Mouse (Mus musculus): ENCODE measurements around the gene Aes. TPM values are rescaled to one million over a fixed set of nuclear protein-coding genes. Genes with fewer than 3 reads are reported as not detected.
A peak's percentile ranks its signal among the peaks of the same experiment; 100 is the strongest.

Gene Aes
- total RNA-seq, 2 experiments from 2014 or later: 474 to 479 TPM

DNA sequence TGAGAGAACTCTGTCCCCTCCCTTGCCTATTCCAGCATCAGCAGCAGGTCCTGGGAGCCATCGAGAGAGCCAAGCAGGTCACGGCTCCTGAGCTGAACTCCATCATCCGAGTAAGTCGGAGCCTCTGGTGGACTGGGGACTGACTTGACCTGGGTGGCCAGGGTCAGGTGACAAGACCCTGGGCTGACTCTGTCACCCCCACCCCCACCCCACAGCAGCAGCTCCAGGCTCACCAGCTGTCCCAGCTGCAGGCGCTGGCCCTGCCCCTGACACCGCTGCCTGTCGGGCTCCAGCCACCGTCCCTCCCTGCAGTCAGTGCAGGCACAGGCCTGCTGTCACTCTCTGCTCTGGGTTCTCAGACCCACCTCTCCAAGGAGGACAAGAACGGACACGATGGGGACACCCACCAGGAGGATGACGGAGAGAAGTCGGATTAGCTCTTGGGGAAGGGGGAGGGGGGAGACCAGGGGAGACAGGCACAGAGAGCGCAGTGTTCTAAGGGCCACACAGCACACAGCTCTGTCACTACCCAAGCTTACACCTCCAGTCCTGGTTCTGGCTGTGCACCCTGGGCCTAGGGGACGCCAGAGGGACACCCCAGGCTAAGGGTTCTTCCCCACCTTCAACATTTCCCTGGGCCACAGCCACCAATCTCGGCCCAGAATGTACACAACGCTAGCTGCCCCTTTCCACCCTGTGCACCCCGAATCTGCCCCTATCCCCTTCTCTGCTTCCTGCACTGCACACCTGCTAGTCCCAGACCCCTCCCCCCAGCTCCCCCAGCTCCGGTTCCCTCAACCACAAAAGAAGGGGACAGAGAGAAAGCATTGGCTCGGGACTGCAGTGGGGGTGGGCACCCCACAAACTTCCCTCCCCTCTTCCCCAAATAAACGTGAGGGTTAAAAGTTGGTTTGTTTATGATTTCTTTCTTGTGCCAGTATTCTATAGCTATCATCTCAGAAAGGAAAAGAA is 6.3 kb downstream of the Aes start:
- no peak for DNase-seq
- intact Hi-C loops (cut with DNase I): no loop called here

DNA sequence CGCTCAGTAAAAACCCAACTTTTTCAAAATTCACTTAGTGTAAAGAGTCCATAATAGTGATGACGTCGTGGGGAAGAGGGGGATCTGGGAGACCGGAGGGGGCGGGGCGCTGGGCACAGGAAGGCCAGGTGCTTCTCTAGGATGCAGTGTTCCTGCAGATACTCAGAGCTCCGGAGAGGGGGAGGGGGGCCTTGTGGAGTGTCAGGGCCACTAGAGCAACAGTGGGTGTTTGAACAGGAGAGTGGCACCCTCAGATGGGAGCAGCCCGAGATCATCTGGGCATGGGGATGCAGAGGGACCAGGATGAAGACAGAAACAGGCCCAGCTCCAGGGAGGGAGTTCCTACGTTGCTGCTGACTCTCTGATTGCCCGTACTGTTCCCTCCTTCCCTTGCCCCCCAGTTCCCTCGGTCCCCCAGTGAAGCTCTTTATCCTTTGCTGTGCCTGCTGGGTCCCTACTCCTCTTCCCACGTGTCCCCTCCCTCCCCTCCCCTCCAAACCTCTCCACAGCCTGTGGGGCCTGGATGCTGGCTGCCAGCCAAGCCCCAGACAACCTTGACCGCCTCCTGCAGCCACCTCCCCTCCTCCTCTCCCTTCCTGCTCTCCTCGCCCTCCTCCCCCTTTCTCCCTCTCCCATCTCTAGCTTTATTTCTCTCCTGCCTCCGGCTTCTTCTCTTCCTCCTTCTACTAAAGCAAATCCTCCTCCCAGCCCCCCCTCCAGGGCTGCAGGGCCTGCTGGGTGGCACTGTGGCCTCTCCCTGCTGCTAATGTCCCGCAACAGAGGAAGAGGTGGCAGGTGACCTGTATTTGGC is 9.3 kb downstream of the Aes start:
- intact Hi-C loops (cut with DNase I): no loop called here
- DNase-seq: peak; percentile 81

DNA sequence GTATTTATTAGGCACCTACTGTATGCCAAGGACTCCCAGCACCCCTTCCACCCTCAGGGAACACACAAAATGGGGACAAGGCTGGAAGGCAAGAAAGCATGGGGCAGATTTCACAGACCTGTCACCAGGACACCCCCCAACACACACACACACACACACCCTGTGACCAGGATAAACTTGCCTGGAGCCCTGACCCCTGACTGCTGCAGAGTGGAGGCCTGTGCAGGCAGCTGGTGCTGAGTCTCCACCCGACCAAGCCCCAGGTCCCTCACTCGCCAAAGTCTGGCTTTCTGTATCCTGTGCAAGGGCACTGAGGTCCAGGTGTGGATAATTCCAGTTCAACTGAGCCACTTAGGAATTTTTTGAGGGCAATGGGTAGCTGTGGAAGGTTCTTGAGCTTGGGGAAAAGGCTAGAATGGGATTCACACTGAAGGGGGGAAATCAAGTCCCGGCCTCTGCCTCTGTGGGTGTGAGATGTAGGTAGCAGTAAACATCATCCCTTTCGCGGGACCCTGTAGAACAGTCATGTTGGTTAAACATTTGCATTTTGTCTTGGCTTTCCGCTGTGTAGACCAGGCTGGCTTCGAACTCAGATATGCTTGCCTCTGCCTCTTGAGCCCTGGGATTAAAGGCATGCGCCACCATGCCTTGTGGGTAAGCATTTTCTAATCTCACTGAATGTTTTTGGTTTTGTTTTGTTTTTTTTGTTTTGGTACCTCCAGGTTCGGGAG is 10.4 kb downstream of the Aes start:
- intact Hi-C loops (cut with DNase I): no loop called here

DNA sequence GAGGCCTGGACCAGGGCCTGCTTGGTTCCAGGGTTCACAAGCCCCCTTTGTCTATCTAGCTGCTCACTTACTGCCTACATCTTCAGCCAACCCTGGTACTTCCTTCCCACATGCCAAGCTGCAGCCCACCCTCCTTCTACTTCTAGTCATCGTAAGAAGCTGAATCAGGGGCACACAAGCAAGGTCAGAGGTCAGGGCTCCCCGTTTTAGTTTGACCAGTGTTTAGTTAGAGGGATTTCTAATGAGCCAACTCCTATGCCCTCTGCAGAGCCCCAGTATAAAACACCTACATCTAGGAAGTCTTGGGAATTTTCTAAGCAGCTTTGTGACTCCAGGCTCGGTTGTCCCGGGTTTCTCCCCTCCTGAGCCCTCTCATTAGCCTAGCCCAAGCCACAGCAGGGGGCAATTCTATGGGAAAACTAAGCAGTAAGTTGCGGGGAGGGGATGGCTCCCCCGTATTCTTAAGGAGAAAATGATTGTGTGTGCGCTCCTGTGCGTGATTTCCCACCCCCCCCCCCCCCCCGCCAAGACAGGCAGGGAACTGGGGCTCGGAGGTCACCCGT is 11.0 kb downstream of the Aes start:
- DNase-seq: no peak
- intact Hi-C loops (cut with DNase I): no loop called here

More for the DNA sequence above, 10.4 kb downstream of the Aes start:
- DNase-seq: no peak

DNA sequence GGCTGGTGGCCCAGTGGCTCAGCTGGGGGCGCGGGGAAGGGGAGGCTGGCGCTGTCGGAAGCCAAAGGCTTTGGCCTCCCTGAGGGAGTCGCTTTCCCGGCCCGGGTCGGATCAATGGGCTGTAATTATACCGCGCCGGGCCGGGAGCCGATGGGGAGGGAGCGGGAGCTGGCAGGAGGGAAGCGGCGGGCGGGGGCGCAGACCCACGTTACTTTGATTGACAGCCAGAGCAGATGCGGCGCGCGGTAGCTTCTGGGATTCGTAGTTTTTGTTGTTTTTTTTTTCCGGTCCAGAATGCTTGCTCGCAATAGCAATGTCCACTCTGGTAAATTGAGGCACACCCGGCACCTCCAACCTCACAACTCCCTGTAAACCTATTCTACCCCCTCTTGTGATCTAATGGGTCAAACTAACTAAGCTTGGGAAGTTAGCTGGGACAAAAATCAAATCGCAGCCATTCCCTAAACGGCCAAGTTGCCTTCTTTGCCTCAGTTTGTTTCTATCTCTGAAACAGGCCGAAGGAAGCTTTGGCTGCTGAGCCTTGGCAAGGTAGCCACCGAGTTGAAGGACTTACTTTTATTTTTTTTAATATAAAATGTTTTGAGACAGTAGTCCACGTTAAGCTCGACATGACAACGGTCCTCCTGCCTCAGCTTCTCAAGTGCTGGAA is 11.7 kb downstream of the Aes start:
- intact Hi-C loops (cut with DNase I): no loop called here
- peak; percentile 98 for DNase-seq

DNA sequence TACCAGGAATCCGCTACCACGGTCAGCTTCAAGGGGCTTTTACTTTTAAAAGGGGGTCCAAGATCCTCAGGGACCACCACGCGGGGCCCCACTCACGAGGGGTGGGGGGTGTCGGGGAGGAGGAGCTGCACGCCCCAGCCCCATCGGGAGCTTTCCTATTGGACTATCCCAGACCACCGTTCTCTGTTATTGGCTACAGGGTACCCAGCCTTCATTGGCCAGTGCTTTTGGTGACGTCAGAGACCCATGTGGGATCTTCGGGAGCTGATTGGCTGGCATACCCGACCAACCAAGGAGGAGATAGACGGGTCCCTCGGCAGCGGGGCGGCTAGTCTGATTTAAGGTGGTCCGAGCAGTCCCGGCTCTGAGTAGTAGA is 12.2 kb downstream of the Aes start:
- intact Hi-C loops (cut with DNase I): no loop called here
- peak; percentile 99 for DNase-seq

DNA sequence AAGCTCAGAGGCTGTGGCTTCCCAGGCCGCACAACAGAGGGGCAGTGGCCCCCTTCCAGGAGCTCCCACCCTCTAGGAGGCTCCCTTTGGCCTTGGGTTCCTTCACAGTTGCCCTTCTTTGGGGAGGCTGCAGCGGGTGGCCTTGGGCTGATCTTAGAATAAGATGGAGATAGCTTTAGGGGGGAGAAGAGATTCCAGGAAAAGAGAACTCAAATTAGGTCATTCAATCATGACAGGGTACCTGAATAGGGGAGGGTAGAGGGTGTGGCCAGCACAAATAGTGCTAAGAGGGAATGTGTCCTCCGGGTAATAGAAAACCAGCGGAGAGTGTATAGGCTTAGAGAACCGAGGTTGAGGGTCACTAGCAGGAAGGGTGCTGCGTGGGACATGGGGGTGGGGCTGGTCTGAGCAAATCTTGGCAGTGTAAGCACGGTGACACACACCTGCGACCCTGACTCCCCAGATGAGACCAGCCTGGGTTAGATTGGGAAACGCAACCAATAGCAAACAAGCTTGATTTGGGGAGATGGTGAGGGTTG is 12.9 kb downstream of the Aes start:
- DNase-seq: no peak
- intact Hi-C loops (cut with DNase I): no loop called here

DNA sequence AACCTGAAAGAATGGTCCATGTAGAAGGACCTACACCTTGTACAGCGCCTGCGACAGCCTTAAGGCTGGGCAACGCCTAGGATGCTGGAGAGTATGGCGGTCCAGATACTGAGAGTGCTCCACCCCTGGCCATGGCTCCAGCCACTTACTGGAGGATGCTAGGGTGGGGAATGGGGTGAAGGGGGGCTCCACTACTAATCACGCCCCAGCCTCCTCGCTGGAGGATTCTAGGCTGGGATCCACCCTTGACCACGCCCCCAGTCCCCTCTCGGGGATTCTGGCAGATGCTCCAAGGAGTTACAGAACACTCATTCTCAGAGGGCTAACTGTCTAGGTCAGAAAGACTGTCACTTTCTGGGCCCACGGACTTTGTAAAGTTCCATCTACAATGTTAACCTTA is 13.7 kb downstream of the Aes start:
- intact Hi-C loops (cut with DNase I): no loop called here
- peak; percentile 59 for DNase-seq

DNA sequence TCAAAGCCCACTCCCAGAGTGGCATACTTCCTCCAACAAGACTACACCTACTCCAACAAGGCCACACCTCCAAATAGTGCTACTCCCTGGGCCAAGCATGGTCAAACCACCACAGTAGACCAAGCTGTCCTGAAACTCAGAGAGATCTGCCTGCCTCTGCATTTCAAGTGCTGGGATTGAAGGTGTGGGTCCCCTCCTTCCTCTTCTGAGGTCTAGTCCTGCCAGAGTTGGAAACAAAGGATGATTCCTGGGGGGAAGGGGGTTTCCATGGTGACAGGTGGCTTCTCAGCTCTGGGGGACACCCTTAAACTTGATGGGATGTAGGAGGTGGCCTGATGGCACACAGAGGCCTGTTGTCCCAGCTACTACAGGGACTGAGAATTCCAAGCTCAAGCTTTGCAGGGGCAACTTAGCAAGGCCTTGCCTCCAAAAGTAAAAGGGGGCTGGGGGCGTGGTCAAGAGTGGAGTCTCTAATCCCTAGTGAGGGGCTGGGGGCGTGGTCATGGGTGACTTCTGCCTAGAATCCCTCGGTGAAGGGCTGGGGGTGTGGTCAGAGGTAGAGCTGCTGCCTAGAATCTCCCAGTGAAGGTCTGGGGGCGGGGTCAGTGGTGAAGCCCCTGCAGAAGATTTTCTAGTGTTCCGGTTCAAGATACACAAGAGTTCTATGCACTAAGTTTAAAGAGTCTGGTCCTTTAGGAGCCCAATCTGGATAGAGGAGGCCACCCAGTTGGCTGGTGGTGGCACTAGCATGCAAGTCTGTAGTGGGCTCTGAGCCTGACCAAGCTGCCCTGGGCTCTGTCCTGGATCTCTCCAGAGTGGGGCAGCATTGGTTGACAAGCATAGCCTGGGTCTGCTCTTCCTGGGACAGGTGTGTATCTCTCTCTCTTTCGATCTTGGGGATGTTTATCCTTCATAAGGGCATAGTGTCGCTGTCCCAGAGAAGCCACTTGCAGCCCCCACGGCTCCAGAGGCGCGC is 15.1 kb downstream of the Aes start, which contains the start of gene Tle2:
TSS of gene Tle2 (plus strand) at position 481 of the 976 bp plus-strand sequence.
- peak; percentile 37 for DNase-seq
- intact Hi-C loops (cut with DNase I): no loop called here

DNA sequence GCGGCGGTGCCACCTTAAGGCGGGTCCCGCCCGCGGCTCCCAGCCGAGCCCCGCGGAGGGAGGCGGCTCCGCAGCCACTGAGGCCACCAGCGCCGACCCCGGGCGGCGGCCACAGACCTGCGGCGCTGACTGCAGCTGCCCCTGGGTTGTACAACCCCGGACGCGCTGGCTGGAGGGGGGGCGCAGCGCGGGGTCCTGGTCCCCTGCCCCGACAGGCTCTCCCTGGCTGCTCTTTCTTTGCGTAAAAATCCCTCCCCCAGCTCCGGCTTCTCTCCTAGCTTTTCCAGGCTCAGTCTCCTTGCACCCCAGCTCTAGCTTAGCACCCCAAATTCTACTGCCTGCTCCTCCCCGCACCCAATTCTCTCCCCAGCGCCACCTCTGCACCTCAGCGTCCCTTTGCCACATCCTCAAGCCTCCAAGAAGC is 15.9 kb downstream of the Aes start:
- DNase-seq: peak; percentile 43
- intact Hi-C loops (cut with DNase I): no loop called here

DNA sequence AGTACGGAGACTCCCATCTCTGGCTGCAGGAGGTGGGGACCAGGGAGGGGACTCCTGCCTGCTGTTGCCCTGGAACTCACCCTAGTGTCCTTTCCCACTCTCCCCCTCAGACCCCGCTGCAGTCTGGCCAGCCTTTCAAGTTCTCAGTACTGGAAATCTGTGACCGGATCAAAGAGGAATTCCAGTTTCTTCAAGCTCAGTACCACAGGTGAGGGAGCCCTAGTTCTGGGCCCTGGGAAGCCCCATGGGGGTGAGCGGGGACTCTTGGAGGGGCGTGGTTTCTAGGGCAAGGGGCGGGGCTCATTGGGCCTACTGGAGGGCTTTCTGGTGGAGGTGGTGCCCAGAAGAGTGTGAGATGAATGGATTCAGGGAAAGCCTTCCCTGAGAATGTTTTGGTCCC is 16.4 kb downstream of the Aes start:
- intact Hi-C loops (cut with DNase I): no loop called here
- DNase-seq: no peak

DNA sequence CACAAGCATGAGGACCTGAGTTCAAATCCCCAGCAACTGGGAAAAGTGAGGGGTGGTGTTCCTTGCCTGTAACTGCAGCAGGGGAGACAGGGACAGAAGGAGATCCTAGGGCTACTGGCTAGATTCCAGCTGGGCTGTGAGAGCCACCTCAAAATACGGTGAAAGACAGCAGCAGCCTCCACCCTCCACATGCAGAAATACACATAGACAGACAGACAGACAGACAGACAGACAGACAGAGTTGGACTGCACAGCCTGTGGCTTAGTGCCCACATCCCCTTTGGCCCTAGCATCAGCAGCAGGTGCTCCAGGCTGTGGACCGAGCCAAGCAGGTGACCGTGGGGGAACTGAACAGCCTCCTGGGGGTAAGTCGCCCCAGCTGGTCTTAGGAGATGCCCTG is 20.7 kb downstream of the Aes start:
- intact Hi-C loops (cut with DNase I): no loop called here

DNA sequence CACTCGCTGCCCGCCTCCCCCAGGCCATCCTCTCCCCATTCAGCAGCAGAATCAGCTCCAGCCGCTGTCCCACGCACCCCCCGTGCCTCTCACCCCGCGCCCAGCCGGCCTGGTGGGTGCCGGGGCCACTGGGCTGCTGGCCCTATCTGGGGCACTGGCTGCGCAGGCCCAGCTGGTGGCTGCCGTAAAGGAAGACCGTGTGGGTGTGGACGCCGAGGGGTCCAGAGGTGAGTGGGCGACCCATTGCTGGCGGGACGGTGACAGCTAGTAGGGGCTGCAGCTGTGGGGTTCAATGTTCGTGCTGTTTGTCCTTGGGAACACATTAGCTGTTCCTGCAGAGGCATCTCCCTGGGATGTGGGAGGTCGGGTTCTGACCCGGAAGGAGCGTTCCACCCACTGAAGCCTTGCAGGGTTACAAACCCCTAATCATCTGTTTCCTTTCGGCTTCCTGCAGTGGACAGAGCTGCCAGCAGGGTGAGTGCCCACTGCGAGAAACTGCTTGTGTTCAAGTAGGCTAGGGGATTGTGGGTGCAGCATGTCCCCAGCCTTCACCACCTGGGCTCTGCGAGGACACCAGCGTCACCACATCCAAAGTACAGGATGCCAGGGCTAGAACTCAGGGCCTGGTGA is 21.3 kb downstream of the Aes start:
- intact Hi-C loops (cut with DNase I): no loop called here

More for the DNA sequence above, 20.7 kb downstream of the Aes start:
- DNase-seq: no peak

DNA sequence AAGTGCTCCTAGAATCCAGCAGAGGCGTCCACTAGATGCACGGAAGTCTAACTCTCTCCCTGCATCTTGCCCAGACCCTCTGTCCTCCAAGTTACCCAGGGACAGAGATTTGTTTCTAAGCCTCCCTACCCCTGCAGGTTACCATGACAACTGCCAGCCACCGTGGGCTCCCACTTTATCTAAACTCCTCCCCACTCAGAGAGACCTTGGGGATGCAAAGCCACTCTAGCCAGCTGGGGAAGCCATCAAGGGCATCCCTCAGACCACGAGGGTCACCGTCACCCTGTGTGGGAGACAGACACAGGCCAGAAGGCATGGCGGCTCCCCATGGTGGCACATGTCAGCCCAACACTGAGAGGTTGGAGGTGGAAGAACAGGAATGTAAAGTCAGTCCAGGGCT is 24.1 kb downstream of the Aes start:
- intact Hi-C loops (cut with DNase I): no loop called here
- DNase-seq: no peak

More for the DNA sequence above, 21.3 kb downstream of the Aes start:
- DNase-seq: no peak

DNA sequence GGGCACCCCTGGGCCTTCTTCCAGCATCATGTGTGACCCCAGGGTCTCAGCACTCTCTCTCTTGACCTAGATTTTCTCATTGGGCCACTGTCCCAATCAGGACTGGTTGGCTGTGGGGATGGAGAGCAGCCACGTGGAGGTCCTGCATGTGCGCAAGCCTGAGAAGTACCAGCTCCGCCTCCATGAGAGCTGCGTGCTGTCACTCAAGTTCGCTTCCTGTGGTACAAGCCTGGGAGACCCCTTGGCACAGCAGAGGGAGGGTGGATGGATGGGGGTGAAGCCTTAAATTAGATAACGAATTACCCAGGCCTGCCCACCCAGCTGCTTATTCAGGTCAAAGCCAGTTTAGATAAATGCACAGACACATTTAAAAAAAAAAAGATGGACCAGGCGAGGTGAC is 29.5 kb downstream of the Aes start:
- intact Hi-C loops (cut with DNase I): no loop called here
- no peak for DNase-seq

DNA sequence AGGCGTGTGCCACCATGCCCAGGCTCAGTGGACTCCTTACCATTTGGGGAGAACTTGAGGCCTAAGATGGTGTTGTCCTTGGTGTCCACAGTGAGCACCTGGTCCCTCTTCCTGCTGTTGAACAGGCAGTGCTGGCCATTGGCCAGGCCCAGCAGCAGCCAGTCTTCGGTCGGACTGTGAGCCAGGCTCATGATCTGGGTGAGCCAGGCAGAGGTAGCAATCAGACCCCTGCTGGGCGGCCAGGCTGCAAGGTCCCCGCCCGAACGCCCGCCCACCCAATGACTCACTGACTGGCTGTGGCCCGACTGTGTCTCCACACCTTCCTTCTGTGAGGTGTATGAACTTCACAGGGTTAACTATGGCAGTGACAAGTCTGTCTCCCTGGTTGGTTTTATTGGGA is 32.6 kb downstream of the Aes start:
- DNase-seq: peak; percentile 51
- intact Hi-C loops (cut with DNase I): no loop called here

DNA sequence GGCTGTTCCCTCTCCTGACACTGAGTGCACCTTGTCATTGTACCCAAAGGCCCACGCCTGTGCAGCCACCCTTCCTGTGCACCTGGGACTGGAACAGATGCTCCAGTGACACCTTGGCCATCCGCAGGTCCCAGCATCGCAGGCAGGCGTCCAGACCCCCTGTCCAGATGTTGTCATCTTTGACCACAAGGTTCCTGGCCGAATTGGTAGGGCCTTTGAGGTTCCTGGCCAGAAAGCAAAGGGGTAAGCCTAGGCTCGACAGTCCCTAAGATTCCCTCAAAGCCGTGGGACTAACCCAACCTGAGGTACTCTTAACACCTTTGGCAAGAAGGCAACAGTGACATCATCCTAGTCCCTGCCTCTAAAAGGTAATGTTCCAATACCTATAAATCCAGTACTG is 33.3 kb downstream of the Aes start:
- intact Hi-C loops (cut with DNase I): no loop called here
- no peak for DNase-seq

DNA sequence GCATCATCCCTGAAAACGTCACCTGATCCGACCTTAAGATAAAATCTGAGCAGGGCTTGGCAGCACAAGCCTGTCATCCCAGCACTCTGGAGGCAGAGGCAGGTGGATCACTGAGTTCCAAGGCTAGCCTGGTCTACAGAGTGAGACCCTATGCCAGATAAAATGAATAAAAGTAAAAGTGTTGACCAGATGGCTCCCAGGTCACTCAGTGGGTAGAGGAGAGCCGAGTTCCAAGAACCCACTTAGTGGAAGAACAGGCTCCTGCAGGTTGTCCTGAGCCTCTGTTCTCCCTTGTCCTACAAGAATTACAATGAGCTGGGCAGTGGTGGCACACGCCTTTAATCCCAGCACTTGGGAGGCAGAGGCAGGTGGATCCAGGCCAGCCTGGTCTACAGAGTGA is 33.9 kb downstream of the Aes start:
- DNase-seq: no peak
- intact Hi-C loops (cut with DNase I): no loop called here

Measured in left cerebral cortex, postnatal 4 days (tissue).